Mouse (Mus musculus): ENCODE results near the gene Tob2. TPM values are rescaled to one million over a fixed set of nuclear protein-coding genes. Genes with fewer than 3 reads are reported as not detected.

The Tob2 gene
- polyA plus RNA-seq, 1 experiment from 2014 or later, result 29.1 TPM

DNA sequence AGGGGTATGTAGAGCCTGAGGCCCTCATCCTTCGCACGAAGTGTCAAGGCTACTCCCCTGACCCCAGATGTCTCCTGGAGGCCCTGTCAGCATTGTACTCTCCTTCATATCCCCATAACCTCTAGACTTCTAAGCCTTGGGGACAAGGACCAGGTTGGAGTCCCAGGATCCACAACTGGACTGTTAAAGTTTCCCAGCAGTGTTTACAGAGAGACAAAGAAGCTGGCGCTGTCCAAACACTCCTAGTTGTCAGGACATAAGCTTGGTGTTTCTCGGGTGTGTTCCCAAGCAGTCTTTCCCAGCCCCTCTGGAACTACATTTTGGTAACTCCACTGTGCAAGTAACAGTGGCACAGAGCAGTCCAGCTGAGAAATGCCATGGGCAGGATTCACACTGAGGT, 25.1 kb downstream of the Tob2 start:
- Histone ChIP-seq H3K4me2 (no peak overlapping the region), H3K9me3 (no peaks in the 10 kb centered on the region), H3K4me1 (peaks cover 31% of the 10 kb centered on the region), H3K27me3 (no peaks in the 10 kb centered on the region), H3K27ac (no peak overlapping the region), H3K9ac (no peak overlapping the region), H3K4me3 (no peak overlapping the region), H3K36me3 (no peaks in the 10 kb centered on the region)
- no peak for ATAC-seq (ENCODE audit: borderline replicate concordance, extremely low read depth, low FRiP score, low TSS enrichment)
- WGBS, result 54% methylated on average over 4 of the region's 4 CpGs

GRCm38 (mm10) chr15:81832219-81832618, 26.4 kb downstream of the Tob2 start:
- H3K27me3 ChIP-seq, result no peaks in the 10 kb centered on the region
- H3K27ac ChIP-seq, result no peak overlapping the region
- 53% methylated on average over 3 of the region's 3 CpGs for WGBS
- ATAC-seq (ENCODE audit: borderline replicate concordance, extremely low read depth, low FRiP score, low TSS enrichment), result no peak
- no peak overlapping the region for H3K4me3 ChIP-seq
- peaks cover 27% of the 10 kb centered on the region for H3K4me1 ChIP-seq
- no peak overlapping the region for H3K4me2 ChIP-seq
- peaks cover 4% of the 10 kb centered on the region; the same call in 1 of the 2 replicates for H3K36me3 ChIP-seq
- H3K9me3 ChIP-seq, result no peaks in the 10 kb centered on the region
- no peak overlapping the region for H3K9ac ChIP-seq

- Histone ChIP-seq H3K27me3 (no peaks in the 10 kb centered on the region), H3K4me2 (peak overlapping the region; percentile 35), H3K27ac (no peak overlapping the region), H3K36me3 (peaks cover 10% of the 10 kb centered on the region; the same call in 1 of the 2 replicates), H3K4me3 (no peak overlapping the region), H3K9me3 (no peaks in the 10 kb centered on the region), H3K4me1 (peaks cover 17% of the 10 kb centered on the region), H3K9ac (no peak overlapping the region)
- peak; percentile 83 for ATAC-seq (ENCODE audit: borderline replicate concordance, extremely low read depth, low FRiP score, low TSS enrichment)
- WGBS, result 11% methylated on average over 24 of the region's 24 CpGs
Observed at GRCm38 (mm10) chr15:81831136-81831825, 27.3 kb downstream of the Tob2 start.

DNA sequence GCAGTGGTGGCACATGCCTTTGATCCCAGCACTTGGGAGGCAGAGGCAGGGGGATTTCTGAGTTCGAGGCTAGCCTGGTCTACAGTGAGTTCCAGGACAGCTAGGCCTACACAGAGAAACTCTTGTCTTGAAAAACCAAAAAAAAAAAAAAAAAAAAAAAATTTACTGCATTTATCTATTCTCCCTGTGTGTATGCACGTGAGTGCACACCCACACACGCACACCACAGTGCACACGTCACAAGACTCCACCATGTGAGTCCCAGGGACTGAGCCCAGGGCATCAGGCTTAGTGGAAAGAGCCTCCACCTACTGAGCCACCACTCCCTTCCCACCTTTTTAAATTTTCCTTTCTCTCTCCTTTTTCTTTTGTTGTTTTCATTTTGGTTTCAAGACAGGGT, 28.1 kb downstream of the Tob2 start:
- Histone ChIP-seq H3K4me3 (no peak overlapping the region), H3K27ac (no peak overlapping the region), H3K9me3 (no peaks in the 10 kb centered on the region), H3K9ac (no peak overlapping the region), H3K27me3 (no peaks in the 10 kb centered on the region), H3K4me1 (0 out of 2 replicates have a peak, but pooled peaks cover 11% of the 10 kb centered on the region), H3K36me3 (peaks cover 10% of the 10 kb centered on the region; the same call in 1 of the 2 replicates), H3K4me2 (no peak overlapping the region)
- no peak for ATAC-seq (ENCODE audit: borderline replicate concordance, extremely low read depth, low FRiP score, low TSS enrichment)
- WGBS, result 86% methylated on average over 4 of the region's 4 CpGs

DNA sequence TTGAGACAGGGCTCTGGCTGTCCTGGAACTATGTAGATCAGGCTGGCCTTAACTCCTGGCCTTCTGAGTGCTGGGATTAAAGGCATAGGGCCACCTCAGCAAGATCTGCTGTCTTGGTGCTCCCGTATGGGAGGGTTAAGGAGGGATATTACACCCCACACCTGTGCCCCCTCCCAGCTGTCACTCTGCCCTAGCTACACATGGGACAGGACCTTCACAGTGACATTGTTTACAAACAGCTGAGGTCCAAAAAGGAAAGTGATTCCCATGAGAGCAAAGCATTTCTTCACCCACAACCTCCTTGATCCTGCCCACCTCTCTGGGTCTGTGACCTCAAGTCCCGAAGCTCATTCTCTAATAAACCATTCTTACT, 29.4 kb downstream of the Tob2 start:
- H3K27me3 ChIP-seq, result no peaks in the 10 kb centered on the region
- no peaks in the 10 kb centered on the region for H3K9me3 ChIP-seq
- H3K9ac ChIP-seq, result no peak overlapping the region
- H3K4me2 ChIP-seq, result no peak overlapping the region
- H3K4me1 ChIP-seq, result 0 out of 2 replicates have a peak, but pooled peaks cover 11% of the 10 kb centered on the region
- no peak overlapping the region for H3K4me3 ChIP-seq
- ATAC-seq (ENCODE audit: borderline replicate concordance, extremely low read depth, low FRiP score, low TSS enrichment), result no peak
- H3K27ac ChIP-seq, result no peak overlapping the region
- peaks cover 21% of the 10 kb centered on the region for H3K36me3 ChIP-seq
- WGBS, result 50% methylated on average over 2 of the region's 2 CpGs

DNA sequence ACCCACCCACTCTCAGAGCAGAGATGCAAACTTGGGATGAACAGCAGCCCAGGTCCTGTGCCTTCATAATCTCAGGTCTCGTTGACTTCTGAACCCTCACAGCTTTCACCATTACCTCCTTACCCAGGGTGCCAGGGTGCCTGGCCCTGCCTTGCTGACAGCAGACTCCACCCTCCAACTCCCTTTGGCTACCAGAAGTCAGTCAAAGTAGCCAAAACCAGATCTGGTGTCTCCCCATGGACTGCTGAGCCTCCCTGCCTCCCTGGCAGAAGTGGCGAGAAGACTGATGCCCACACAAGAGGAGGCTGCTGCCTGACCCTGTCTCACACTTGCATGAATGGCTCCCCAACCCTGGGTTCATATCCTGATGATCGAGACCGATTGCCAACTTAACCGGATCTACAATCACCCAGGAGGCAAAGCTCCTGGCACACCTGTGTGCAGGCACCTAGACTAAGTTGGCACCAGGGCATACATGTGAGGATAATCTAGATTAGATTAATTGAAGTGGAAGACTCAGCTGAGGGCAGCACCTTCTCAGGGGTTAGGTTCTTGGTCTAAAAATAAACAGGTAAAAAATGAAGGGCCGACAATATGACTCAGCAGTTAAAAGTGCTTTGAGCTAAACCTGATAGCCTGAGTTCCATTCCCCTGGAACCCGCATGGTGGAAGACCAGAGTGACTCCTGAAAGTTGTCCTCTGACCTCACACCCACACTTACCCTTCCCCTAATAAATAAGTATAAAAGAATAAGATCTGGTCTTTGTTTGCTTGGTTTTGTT, 30.0 kb downstream of the Tob2 start:
- Histone ChIP-seq H3K27ac (no peak overlapping the region), H3K4me3 (no peak overlapping the region), H3K4me1 (0 out of 2 replicates have a peak, but pooled peaks cover 11% of the 10 kb centered on the region), H3K27me3 (no peaks in the 10 kb centered on the region), H3K9me3 (no peaks in the 10 kb centered on the region), H3K4me2 (no peak overlapping the region), H3K36me3 (peaks cover 27% of the 10 kb centered on the region), H3K9ac (no peak overlapping the region)
- no peak for ATAC-seq (ENCODE audit: borderline replicate concordance, extremely low read depth, low FRiP score, low TSS enrichment)
- 80% methylated on average over 7 of the region's 7 CpGs for WGBS

DNA sequence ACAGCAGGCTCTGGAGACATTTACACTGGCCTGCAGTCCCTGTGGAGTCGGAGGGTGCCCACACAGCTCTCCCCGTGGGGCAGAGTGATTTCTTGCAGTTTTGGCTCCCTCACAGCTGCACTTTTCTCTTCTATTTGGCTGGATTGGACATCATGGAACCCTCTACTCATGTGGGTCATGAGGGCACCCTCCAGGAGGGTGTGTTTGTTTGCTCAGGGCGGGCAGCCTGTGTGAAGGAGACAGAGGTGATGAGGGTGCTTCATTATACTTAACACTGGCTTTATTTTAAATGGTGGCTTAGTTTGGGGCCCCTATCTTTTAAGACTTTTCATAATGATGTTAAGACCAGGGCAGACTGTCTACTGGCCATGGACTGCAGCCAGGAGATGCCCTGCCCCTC, 33.8 kb downstream of the Tob2 start:
- peaks cover 55% of the 10 kb centered on the region for H3K36me3 ChIP-seq
- H3K4me3 ChIP-seq, result no peak overlapping the region
- 56% methylated on average over 3 of the region's 3 CpGs for WGBS
- no peak overlapping the region for H3K27ac ChIP-seq
- H3K27me3 ChIP-seq, result no peaks in the 10 kb centered on the region
- no peak for ATAC-seq (ENCODE audit: borderline replicate concordance, extremely low read depth, low FRiP score, low TSS enrichment)
- H3K4me1 ChIP-seq, result no peaks in the 10 kb centered on the region
- H3K9me3 ChIP-seq, result no peaks in the 10 kb centered on the region
- H3K4me2 ChIP-seq, result no peak overlapping the region
- no peak overlapping the region for H3K9ac ChIP-seq

- H3K4me1 ChIP-seq, result no peaks in the 10 kb centered on the region
- H3K27ac ChIP-seq, result no peak overlapping the region
- no peaks in the 10 kb centered on the region for H3K27me3 ChIP-seq
- H3K4me3 ChIP-seq, result no peak overlapping the region
- WGBS, result 66% methylated on average over 3 of the region's 3 CpGs
- no peak overlapping the region for H3K9ac ChIP-seq
- no peak overlapping the region for H3K4me2 ChIP-seq
- no peaks in the 10 kb centered on the region for H3K9me3 ChIP-seq
- ATAC-seq (ENCODE audit: borderline replicate concordance, extremely low read depth, low FRiP score, low TSS enrichment), result no peak
- H3K36me3 ChIP-seq, result peaks cover 62% of the 10 kb centered on the region
Observed at GRCm38 (mm10) chr15:81822631-81823030, 36.0 kb downstream of the Tob2 start.

- Histone ChIP-seq H3K9ac (no peak overlapping the region), H3K9me3 (no peaks in the 10 kb centered on the region), H3K4me3 (no peak overlapping the region), H3K36me3 (peaks cover 61% of the 10 kb centered on the region), H3K27ac (no peak overlapping the region), H3K27me3 (no peaks in the 10 kb centered on the region), H3K4me1 (no peaks in the 10 kb centered on the region), H3K4me2 (no peak overlapping the region)
- 86% methylated on average over 3 of the region's 3 CpGs for WGBS
- no peak for ATAC-seq (ENCODE audit: borderline replicate concordance, extremely low read depth, low FRiP score, low TSS enrichment)
Observed at GRCm38 (mm10) chr15:81818404-81818803, 40.2 kb downstream of the Tob2 start.

DNA sequence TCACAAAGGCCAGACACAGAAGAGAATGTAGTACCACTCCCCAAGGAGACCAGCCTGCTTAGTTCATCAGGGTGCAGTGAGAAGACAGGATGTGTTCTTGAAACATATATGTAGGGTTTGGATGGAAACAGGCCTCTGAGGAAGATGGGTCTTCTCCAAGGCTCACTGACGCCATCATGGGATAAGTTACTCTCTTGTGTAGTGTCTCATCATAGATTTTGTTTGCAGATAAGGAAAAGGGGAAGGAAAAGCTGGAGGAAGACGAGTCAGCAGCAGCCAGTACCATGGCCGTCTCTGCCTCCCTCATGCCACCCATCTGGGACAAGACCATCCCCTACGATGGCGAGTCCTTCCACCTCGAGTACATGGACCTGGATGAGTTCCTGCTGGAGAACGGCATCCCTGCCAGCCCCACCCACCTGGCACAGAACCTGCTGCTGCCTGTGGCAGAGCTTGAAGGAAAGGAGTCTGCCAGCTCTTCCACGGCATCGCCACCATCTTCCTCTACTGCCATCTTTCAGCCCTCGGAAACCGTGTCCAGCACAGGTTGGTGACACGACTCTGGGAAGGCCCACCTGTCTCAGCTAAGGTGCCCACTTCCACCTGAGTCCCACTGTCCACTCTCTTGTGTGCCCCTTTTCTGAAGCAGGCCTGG, 43.8 kb downstream of the Tob2 start:
- 80% methylated on average over 12 of the region's 12 CpGs for WGBS
- H3K4me1 ChIP-seq, result peaks cover 19% of the 10 kb centered on the region
- H3K27me3 ChIP-seq, result no peaks in the 10 kb centered on the region
- 0 out of 2 replicates have a peak overlapping the region, but pooled peaks have one; percentile 5 for H3K9ac ChIP-seq
- no peak overlapping the region for H3K4me3 ChIP-seq
- no peak overlapping the region for H3K27ac ChIP-seq
- ATAC-seq (ENCODE audit: borderline replicate concordance, extremely low read depth, low FRiP score, low TSS enrichment), result no peak
- no peaks in the 10 kb centered on the region for H3K9me3 ChIP-seq
- no peak overlapping the region for H3K4me2 ChIP-seq
- H3K36me3 ChIP-seq, result peaks cover 35% of the 10 kb centered on the region

DNA sequence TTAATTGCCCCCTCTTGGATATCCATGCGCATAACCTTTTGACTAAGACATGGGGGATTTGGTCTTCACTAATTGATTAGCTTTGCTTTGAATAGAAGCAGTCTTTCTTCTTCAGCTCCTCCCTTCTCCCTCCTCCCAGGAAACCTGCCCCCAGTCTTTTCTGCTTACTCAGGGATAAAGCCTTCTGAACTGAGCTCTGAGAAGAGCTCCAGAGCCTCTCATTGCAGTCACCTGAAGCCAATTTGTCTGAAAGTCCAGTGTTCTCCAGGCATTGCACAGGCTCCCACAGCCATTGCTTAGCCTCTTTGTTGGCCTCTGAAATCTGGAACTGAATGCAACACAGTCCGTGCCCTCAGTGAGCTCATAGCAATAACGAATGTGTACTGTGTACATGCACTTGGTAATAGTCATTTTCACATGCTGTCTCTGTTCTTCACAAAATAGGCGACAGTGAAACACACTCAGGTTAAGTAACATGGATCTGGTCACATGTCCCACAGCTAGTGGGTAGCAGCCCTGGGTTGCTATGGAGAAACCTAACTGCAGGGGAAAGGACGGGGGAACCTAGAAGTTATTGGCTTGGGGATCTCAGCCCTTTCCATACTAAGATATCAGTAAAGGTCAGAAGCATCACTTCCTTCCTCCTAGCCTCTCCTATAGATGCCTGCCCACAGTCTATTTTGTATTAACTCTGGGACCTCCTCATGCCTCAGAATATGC, 44.5 kb downstream of the Tob2 start:
- Histone ChIP-seq H3K27ac (no peak overlapping the region), H3K36me3 (peaks cover 32% of the 10 kb centered on the region), H3K27me3 (no peaks in the 10 kb centered on the region), H3K9me3 (no peaks in the 10 kb centered on the region), H3K4me3 (no peak overlapping the region), H3K4me2 (no peak overlapping the region), H3K4me1 (peaks cover 26% of the 10 kb centered on the region), H3K9ac (0 out of 2 replicates have a peak overlapping the region, but pooled peaks have one; percentile 5)
- WGBS, result 78% methylated on average over 5 of the region's 5 CpGs
- ATAC-seq (ENCODE audit: borderline replicate concordance, extremely low read depth, low FRiP score, low TSS enrichment), result no peak

Measured in lung, embryonic 15.5 days (tissue).